8 mouse cellular contexts compared by ENCODE assay signal in genomic region chr5:117976263-117976656, GRCm38 (mm10). TPM values are rescaled to one million over a fixed set of nuclear protein-coding genes. Genes with fewer than 3 reads are reported as not detected.
DNase-seq lines count a peak whose midpoint lies in the region; ATAC-seq lines count a peak whose summit lies in the region.

No protein-coding gene starts in this region.

- H3K4me3 ChIP-seq in lung, embryonic 16.5 days (ENCODE audit: low read length) = peak overlapping the region; percentile 94
- peak overlapping the region; percentile 100 for H3K4me3 ChIP-seq in forebrain, embryonic 12.5 days (replicated peaks)
- peak overlapping the region; percentile 81; the same call in 1 of the 2 replicates for H3K4me3 ChIP-seq in limb, embryonic 11.5 days (ENCODE audit: low read depth, low read length)

- no peak for DNase-seq in lung, postnatal 4 days
- DNase-seq in limb, embryonic 11.5 days (ENCODE audit: low spot score) = no peak
- no peak for DNase-seq in thymus, postnatal 14 days
- no peak for DNase-seq in urinary bladder, postnatal 4 days (ENCODE audit: low spot score in 2 of 2)

- H3K9me3 ChIP-seq in lung, embryonic 16.5 days (ENCODE audit: control insufficient read depth, low read length) = no peaks in the 10 kb centered on the region
- H3K9me3 ChIP-seq in forebrain, embryonic 12.5 days = no peaks in the 10 kb centered on the region
- no peaks in the 10 kb centered on the region for H3K9me3 ChIP-seq in limb, embryonic 11.5 days (ENCODE audit: control insufficient read depth, low read length)

- peaks cover 3% of the 10 kb centered on the region for H3K36me3 ChIP-seq in lung, embryonic 16.5 days (ENCODE audit: control insufficient read depth, insufficient read depth, low read length)
- H3K36me3 ChIP-seq in forebrain, embryonic 12.5 days (replicated peaks) = peaks cover 21% of the 10 kb centered on the region
- H3K36me3 ChIP-seq in limb, embryonic 11.5 days (ENCODE audit: control insufficient read depth, insufficient read depth, low read length) = peaks cover 6% of the 10 kb centered on the region; the same call in 1 of the 2 replicates

- H3K9ac ChIP-seq in lung, embryonic 16.5 days (ENCODE audit: low read length) = no peak overlapping the region
- H3K9ac ChIP-seq in forebrain, embryonic 12.5 days = peak overlapping the region; percentile 93; the same call in 1 of the 2 replicates
- H3K9ac ChIP-seq in limb, embryonic 11.5 days (ENCODE audit: low read length) = 0 out of 2 replicates have a peak overlapping the region, but pooled peaks have one; percentile 22

- H3K27ac ChIP-seq in lung, embryonic 16.5 days (ENCODE audit: low read length) = no peak overlapping the region
- peak overlapping the region; percentile 92; the same call in 1 of the 2 replicates for H3K27ac ChIP-seq in forebrain, embryonic 12.5 days
- no peak overlapping the region for H3K27ac ChIP-seq in limb, embryonic 11.5 days (replicated peaks; ENCODE audit: low read depth, low read length)

- no peaks in the 10 kb centered on the region for H3K27me3 ChIP-seq in lung, embryonic 16.5 days (ENCODE audit: control insufficient read depth, insufficient read depth, low read depth, low read length)
- H3K27me3 ChIP-seq in forebrain, embryonic 12.5 days = no peaks in the 10 kb centered on the region
- no peaks in the 10 kb centered on the region for H3K27me3 ChIP-seq in limb, embryonic 11.5 days (ENCODE audit: control insufficient read depth, insufficient read depth, low read length)

- H3K4me1 ChIP-seq in lung, embryonic 16.5 days (replicated peaks; ENCODE audit: control insufficient read depth, insufficient read depth, low read length) = peaks cover 13% of the 10 kb centered on the region
- peaks cover 29% of the 10 kb centered on the region for H3K4me1 ChIP-seq in forebrain, embryonic 12.5 days
- H3K4me1 ChIP-seq in limb, embryonic 11.5 days (ENCODE audit: control insufficient read depth, insufficient read depth, low read length) = no peaks in the 10 kb centered on the region

- 19% methylated on average over 19 of the region's 19 CpGs for WGBS in lung, embryonic 16.5 days
- WGBS in forebrain, embryonic 12.5 days = 23% methylated on average over 19 of the region's 19 CpGs
- 25% methylated on average over 19 of the region's 19 CpGs for WGBS in limb, embryonic 11.5 days

- no peak for ATAC-seq in lung, embryonic 16.5 days (ENCODE audit: low read depth)
- ATAC-seq in forebrain, embryonic 12.5 days (ENCODE audit: low FRiP score) = peak; percentile 39; the same call in 1 of the 2 replicates
- ATAC-seq in limb, embryonic 11.5 days (ENCODE audit: insufficient number of reproducible peaks, low FRiP score, low TSS enrichment, low read depth) = no peak
- 0 out of 2 replicates have a peak, but pooled peaks have one; percentile 2 for ATAC-seq in neutrophil, adult 5-6 weeks (ENCODE audit: extremely low read depth, insufficient number of reproducible peaks, low FRiP score, poor library complexity, severe bottlenecking)
- no peak for ATAC-seq in cerebellum, adult (ENCODE audit: insufficient number of reproducible peaks, low FRiP score, low TSS enrichment)

- H3K4me2 ChIP-seq in lung, embryonic 16.5 days (ENCODE audit: low read depth, low read length) = peak overlapping the region; percentile 85
- H3K4me2 ChIP-seq in forebrain, embryonic 12.5 days = peak overlapping the region; percentile 73
- H3K4me2 ChIP-seq in limb, embryonic 11.5 days (ENCODE audit: low read depth, severe bottlenecking) = peak overlapping the region; percentile 47; the same call in 1 of the 2 replicates

RNA-seq across cellular contexts. Expression of gene Fbxo21, which starts 0.3 kb away (rescaled TPM):
- polyA plus RNA-seq in lung, embryonic 16.5 days (2015; fragmentation: Nextera tagmentation; extraction: Ambion mirVana) = 46.5 and 48.2 TPM in 2 replicates
- polyA plus RNA-seq in forebrain, embryonic 12.5 days (2016; fragmentation: Nextera tagmentation; extraction: Ambion mirVana) = 149 and 165 TPM in 2 replicates
- polyA plus RNA-seq in limb, embryonic 11.5 days (2014; fragmentation: Nextera tagmentation; extraction: Ambion mirVana) = 74.6 and 84.4 TPM in 2 replicates
- total RNA-seq in neutrophil, adult 5-6 weeks (2017) = 15.0 and 15.9 TPM in 2 replicates

RNA-seq across cellular contexts. Expression of gene Tesc, which starts 51.3 kb away (rescaled TPM):
- polyA plus RNA-seq in lung, embryonic 16.5 days (2015; fragmentation: Nextera tagmentation; extraction: Ambion mirVana) = 8.6 and 9.9 TPM in 2 replicates
- 4.7 and 6.3 TPM in 2 replicates for polyA plus RNA-seq in forebrain, embryonic 12.5 days (2016; fragmentation: Nextera tagmentation; extraction: Ambion mirVana)
- polyA plus RNA-seq in limb, embryonic 11.5 days (2014; fragmentation: Nextera tagmentation; extraction: Ambion mirVana) = 0.53 and 0.75 TPM in 2 replicates
- 0.61 and 0.93 TPM in 2 replicates for total RNA-seq in neutrophil, adult 5-6 weeks (2017)

Comparison
In these comparisons a context has a peak if more than half of its experiments do, and no peak if none do; other contexts are left out.
1. ATAC-seq: peak in forebrain, embryonic 12.5 days (single experiment) and neutrophil, adult 5-6 weeks (single experiment); none in lung, embryonic 16.5 days (single experiment), limb, embryonic 11.5 days (single experiment) and cerebellum, adult (single experiment).
2. Peak in every context shown above with its lines, with median percentiles within 50 percentile points of each other: H3K4me2 ChIP-seq and H3K4me3 ChIP-seq.